Mouse (Mus musculus): ENCODE measurements around the gene Sirt2. TPM values are rescaled to one million over a fixed set of nuclear protein-coding genes. Genes with fewer than 3 reads are reported as not detected.

Gene Sirt2
- 90.1 and 90.4 TPM in 2 replicates for polyA plus RNA-seq (2016; fragmentation: Nextera tagmentation; extraction: Ambion mirVana)

GRCm38 (mm10) chr7:28766173-28766879, at the start of gene Sirt2:
Sirt2 (plus strand) TSS chr7:28766735.
- ATAC-seq (ENCODE audit: low FRiP score): peak; percentile 99
- H3K4me3 ChIP-seq: peak within 1 kb of the TSS; percentile 64
- peaks cover 5% of the 10 kb centered on the region for H3K36me3 ChIP-seq
- no peaks in the 10 kb centered on the region for H3K9me3 ChIP-seq (replicated peaks)
- H3K4me1 ChIP-seq: peaks cover 23% of the 10 kb centered on the region
- H3K9ac ChIP-seq: peak within 1 kb of the TSS; percentile 84
- no peaks in the 10 kb centered on the region for H3K27me3 ChIP-seq
- H3K27ac ChIP-seq: no peak within 1 kb of the TSS
- peak within 1 kb of the TSS; percentile 75 for H3K4me2 ChIP-seq (replicated peaks)
- WGBS: under 1% methylated on average over 45 of the region's 45 CpGs

- 87% methylated on average over 10 of the region's 10 CpGs for WGBS
- H3K9me3 ChIP-seq (replicated peaks): no peaks in the 10 kb centered on the region
- ATAC-seq (ENCODE audit: low FRiP score): no peak
- peak overlapping the region; percentile 68; the same call in 1 of the 2 replicates for H3K4me2 ChIP-seq (replicated peaks)
- H3K4me3 ChIP-seq: no peak overlapping the region
- no peaks in the 10 kb centered on the region for H3K27me3 ChIP-seq
- H3K4me1 ChIP-seq: peaks cover 4% of the 10 kb centered on the region; the same call in 1 of the 2 replicates
- H3K27ac ChIP-seq: no peak overlapping the region
- H3K36me3 ChIP-seq: no peaks in the 10 kb centered on the region
- no peak overlapping the region for H3K9ac ChIP-seq
These were observed 48.8 kb upstream of the Sirt2 start for GRCm38 (mm10) chr7:28717726-28718125.

GRCm38 (mm10) chr7:28719159-28719558, 47.4 kb upstream of the Sirt2 start:
- Histone ChIP-seq H3K9me3 (replicated peaks) (no peaks in the 10 kb centered on the region), H3K36me3 (no peaks in the 10 kb centered on the region), H3K27ac (no peak overlapping the region), H3K4me2 (replicated peaks) (no peak overlapping the region), H3K4me1 (peaks cover 4% of the 10 kb centered on the region; the same call in 1 of the 2 replicates), H3K4me3 (no peak overlapping the region), H3K27me3 (no peaks in the 10 kb centered on the region), H3K9ac (no peak overlapping the region)
- no peak for ATAC-seq (ENCODE audit: low FRiP score)
- 66% methylated on average over 4 of the region's 4 CpGs for WGBS

- H3K27me3 ChIP-seq: no peaks in the 10 kb centered on the region
- no peak overlapping the region for H3K4me2 ChIP-seq (replicated peaks)
- no peak overlapping the region for H3K27ac ChIP-seq
- ATAC-seq (ENCODE audit: low FRiP score): no peak
- no peaks in the 10 kb centered on the region for H3K36me3 ChIP-seq
- H3K9me3 ChIP-seq (replicated peaks): no peaks in the 10 kb centered on the region
- WGBS: 88% methylated on average over 2 of the region's 2 CpGs
- H3K4me3 ChIP-seq: no peak overlapping the region
- H3K9ac ChIP-seq: no peak overlapping the region
- peaks cover 4% of the 10 kb centered on the region; the same call in 1 of the 2 replicates for H3K4me1 ChIP-seq
These were observed 46.9 kb upstream of the Sirt2 start for GRCm38 (mm10) chr7:28719650-28720049.

- Histone ChIP-seq H3K36me3 (no peaks in the 10 kb centered on the region), H3K9me3 (replicated peaks) (no peaks in the 10 kb centered on the region), H3K4me3 (no peak overlapping the region), H3K4me1 (peaks cover 4% of the 10 kb centered on the region; the same call in 1 of the 2 replicates), H3K27me3 (no peaks in the 10 kb centered on the region), H3K4me2 (replicated peaks) (no peak overlapping the region), H3K27ac (no peak overlapping the region), H3K9ac (no peak overlapping the region)
- 69% methylated on average over 3 of the region's 3 CpGs for WGBS
- ATAC-seq (ENCODE audit: low FRiP score): no peak
These were observed 45.6 kb upstream of the Sirt2 start for GRCm38 (mm10) chr7:28720753-28721537.

GRCm38 (mm10) chr7:28722079-28722478, 44.5 kb upstream of the Sirt2 start:
- H3K27ac ChIP-seq: no peak overlapping the region
- no peak overlapping the region for H3K9ac ChIP-seq
- H3K36me3 ChIP-seq: no peaks in the 10 kb centered on the region
- no peak overlapping the region for H3K4me3 ChIP-seq
- H3K27me3 ChIP-seq: no peaks in the 10 kb centered on the region
- no peak overlapping the region for H3K4me2 ChIP-seq (replicated peaks)
- H3K4me1 ChIP-seq: peaks cover under 1% of the 10 kb centered on the region; the same call in 1 of the 2 replicates
- ATAC-seq (ENCODE audit: low FRiP score): no peak
- no peaks in the 10 kb centered on the region for H3K9me3 ChIP-seq (replicated peaks)
- 93% methylated on average over 7 of the region's 7 CpGs for WGBS

- ATAC-seq (ENCODE audit: low FRiP score): no peak
- no peaks in the 10 kb centered on the region for H3K36me3 ChIP-seq
- H3K9me3 ChIP-seq (replicated peaks): no peaks in the 10 kb centered on the region
- no peak overlapping the region for H3K4me2 ChIP-seq (replicated peaks)
- WGBS: 91% methylated on average over 2 of the region's 2 CpGs
- no peaks in the 10 kb centered on the region for H3K27me3 ChIP-seq
- no peaks in the 10 kb centered on the region for H3K4me1 ChIP-seq
- H3K27ac ChIP-seq: no peak overlapping the region
- H3K4me3 ChIP-seq: no peak overlapping the region
- no peak overlapping the region for H3K9ac ChIP-seq
These were observed 41.9 kb upstream of the Sirt2 start for GRCm38 (mm10) chr7:28724613-28725012.

- Histone ChIP-seq H3K27me3 (peaks cover 2% of the 10 kb centered on the region), H3K36me3 (no peaks in the 10 kb centered on the region), H3K9ac (no peak overlapping the region), H3K27ac (no peak overlapping the region), H3K4me2 (replicated peaks) (peak overlapping the region; percentile 26; the same call in 1 of the 2 replicates), H3K9me3 (replicated peaks) (peaks cover 8% of the 10 kb centered on the region), H3K4me1 (no peaks in the 10 kb centered on the region), H3K4me3 (no peak overlapping the region)
- 8% methylated on average over 14 of the region's 14 CpGs for WGBS
- no peak; the same call in 1 of the 2 replicates for ATAC-seq (ENCODE audit: low FRiP score)
These were observed 39.9 kb upstream of the Sirt2 start for GRCm38 (mm10) chr7:28726600-28726999.

- Histone ChIP-seq H3K4me1 (peaks cover 2% of the 10 kb centered on the region), H3K4me3 (no peak overlapping the region), H3K27ac (no peak overlapping the region), H3K4me2 (replicated peaks) (no peak overlapping the region), H3K9ac (0 out of 2 replicates have a peak overlapping the region, but pooled peaks have one; percentile 23), H3K9me3 (replicated peaks) (peaks cover 10% of the 10 kb centered on the region), H3K27me3 (peaks cover 11% of the 10 kb centered on the region), H3K36me3 (no peaks in the 10 kb centered on the region)
- 54% methylated on average over 10 of the region's 10 CpGs for WGBS
- ATAC-seq (ENCODE audit: low FRiP score): peak; percentile 43
These were observed 38.7 kb upstream of the Sirt2 start for GRCm38 (mm10) chr7:28727649-28728340.

- Histone ChIP-seq H3K4me2 (replicated peaks) (peak overlapping the region; percentile 62), H3K36me3 (peaks cover 9% of the 10 kb centered on the region), H3K9ac (peak overlapping the region; percentile 46), H3K4me3 (peak overlapping the region; percentile 38), H3K27ac (no peak overlapping the region), H3K9me3 (replicated peaks) (peaks cover 10% of the 10 kb centered on the region), H3K4me1 (peaks cover 8% of the 10 kb centered on the region), H3K27me3 (peaks cover 16% of the 10 kb centered on the region)
- peak; percentile 78 for ATAC-seq (ENCODE audit: low FRiP score)
- 3% methylated on average over 58 of the region's 58 CpGs for WGBS
These were observed 34.0 kb upstream of the Sirt2 start for GRCm38 (mm10) chr7:28732341-28733142.

GRCm38 (mm10) chr7:28733211-28733610, 33.3 kb upstream of the Sirt2 start:
- Histone ChIP-seq H3K27me3 (peaks cover 16% of the 10 kb centered on the region), H3K4me2 (replicated peaks) (peak overlapping the region; percentile 62), H3K9me3 (replicated peaks) (peaks cover 10% of the 10 kb centered on the region), H3K9ac (no peak overlapping the region), H3K4me1 (peaks cover 8% of the 10 kb centered on the region), H3K36me3 (peaks cover 15% of the 10 kb centered on the region), H3K27ac (no peak overlapping the region), H3K4me3 (peak overlapping the region; percentile 38)
- WGBS: 5% methylated on average over 11 of the region's 11 CpGs
- ATAC-seq (ENCODE audit: low FRiP score): 0 out of 2 replicates have a peak, but pooled peaks have one; percentile 17

All from hindbrain, embryonic 12.5 days (tissue).